ENCODE assay signal across 15 mouse cellular contexts in genomic region chr2:156974967-156975366, GRCm38 (mm10). TPM values are rescaled to one million over a fixed set of nuclear protein-coding genes. Genes with fewer than 3 reads are reported as not detected.
DNase-seq lines count a peak whose midpoint lies in the region; ATAC-seq and TF ChIP-seq lines count a peak whose summit lies in the region.
"Had no signal": no experiment of that assay in that cellular context is flagged by ENCODE, and none has a peak within 500 bp of the region (broad histone marks: within the 10 kb centered on the region; RNA-seq: fewer than 3 reads in every experiment).

No protein-coding gene starts in this region.

- DNase-seq in kidney, postnatal 0 days (ENCODE audit: low spot score) = peak; percentile 60
- no peak for DNase-seq in kidney, adult 9 months
- DNase-seq in CD4-positive, CD25-positive, alpha-beta regulatory T cell, adult 2 months (ENCODE audit: low read depth, low spot score) = peak; percentile 50
- DNase-seq in T-cell, adult 2 months (ENCODE audit: low spot score) = peak; percentile 21
- no peak for DNase-seq in left cerebral cortex, adult 9 months (ENCODE audit: low spot score in 2 of 2)
- DNase-seq: adrenal gland, postnatal 10 days; cerebellum, postnatal 25 days; gastrocnemius, postnatal 10 days; liver, embryonic 13.5 days; right cerebral cortex, postnatal 4 days had no signal

- ATAC-seq in kidney, postnatal 0 days (replicated peaks; ENCODE audit: low FRiP score, low read depth) = no peak
- peak; percentile 64 for ATAC-seq in inflammation-experienced regulatory T-cells, adult 6 months
- ATAC-seq in midbrain, embryonic 15.5 days (replicated peaks) = no peak
- ATAC-seq: forebrain, embryonic 15.5 days had no signal

- H3K9ac ChIP-seq in kidney, postnatal 0 days (ENCODE audit: low read depth, low read length) = no peak overlapping the region
- H3K9ac ChIP-seq in midbrain, embryonic 15.5 days = no peak overlapping the region
- H3K9ac ChIP-seq: forebrain, embryonic 15.5 days; hindbrain, embryonic 14.5 days; kidney, embryonic 15.5 days; liver, embryonic 13.5 days had no signal

- no peak overlapping the region for H3K27ac ChIP-seq in kidney, postnatal 0 days
- no peak overlapping the region for H3K27ac ChIP-seq in midbrain, embryonic 15.5 days
- H3K27ac ChIP-seq: forebrain, embryonic 15.5 days; hindbrain, embryonic 14.5 days; kidney, embryonic 15.5 days; liver, embryonic 13.5 days had no signal

- no peaks in the 10 kb centered on the region for H3K9me3 ChIP-seq in kidney, postnatal 0 days (replicated peaks; ENCODE audit: low read length)
- no peaks in the 10 kb centered on the region for H3K9me3 ChIP-seq in midbrain, embryonic 15.5 days
- H3K9me3 ChIP-seq: forebrain, embryonic 15.5 days; kidney, embryonic 15.5 days; liver, embryonic 13.5 days had no signal

- H3K36me3 ChIP-seq in kidney, postnatal 0 days (ENCODE audit: insufficient read depth, low read length) = no peaks in the 10 kb centered on the region
- H3K36me3 ChIP-seq in midbrain, embryonic 15.5 days (replicated peaks) = no peaks in the 10 kb centered on the region
- H3K36me3 ChIP-seq: forebrain, embryonic 15.5 days; kidney, embryonic 15.5 days had no signal

- H3K27me3 ChIP-seq in kidney, postnatal 0 days (ENCODE audit: insufficient read depth, low read length) = no peaks in the 10 kb centered on the region
- H3K27me3 ChIP-seq in midbrain, embryonic 15.5 days (replicated peaks) = no peaks in the 10 kb centered on the region
- H3K27me3 ChIP-seq: forebrain, embryonic 15.5 days; kidney, embryonic 15.5 days; liver, embryonic 13.5 days had no signal

- H3K4me1 ChIP-seq in kidney, postnatal 0 days (replicated peaks; ENCODE audit: insufficient read depth, low read length) = 0 out of 2 replicates have a peak, but pooled peaks cover 7% of the 10 kb centered on the region
- no peaks in the 10 kb centered on the region for H3K4me1 ChIP-seq in midbrain, embryonic 15.5 days

- TF ChIP-seq CTCF in kidney, postnatal 0 days (IDR thresholded peaks at IDR 0.05; ENCODE audit: low read depth) = no peak

- no peak overlapping the region for H3K4me3 ChIP-seq in kidney, postnatal 0 days (replicated peaks; ENCODE audit: low read depth, low read length)
- H3K4me3 ChIP-seq in midbrain, embryonic 15.5 days = no peak overlapping the region
- H3K4me3 ChIP-seq: forebrain, embryonic 15.5 days; kidney, embryonic 15.5 days; liver, embryonic 13.5 days had no signal

- WGBS in kidney, postnatal 0 days = 25% methylated on average over 2 of the region's 2 CpGs
- 81% methylated on average over 2 of the region's 2 CpGs for WGBS in midbrain, embryonic 15.5 days

- H3K4me2 ChIP-seq in kidney, postnatal 0 days (ENCODE audit: low read length) = no peak overlapping the region
- no peak overlapping the region for H3K4me2 ChIP-seq in midbrain, embryonic 15.5 days
- H3K4me2 ChIP-seq: forebrain, embryonic 15.5 days; hindbrain, embryonic 14.5 days; kidney, embryonic 15.5 days; liver, embryonic 13.5 days had no signal

RNA-seq across cellular contexts. Expression of gene Ndrg3, which starts 16.9 kb away (rescaled TPM):
- polyA plus RNA-seq in kidney, postnatal 0 days (2015; fragmentation: Nextera tagmentation; extraction: Ambion mirVana) = 45.8 and 48.4 TPM in 2 replicates
- 100 to 1,000 TPM in 2 of 3 experiments, 10 to 100 TPM in 1; 72.3 to 142 (median 105) TPM for polyA plus RNA-seq in inflammation-experienced regulatory T-cells, adult 6 months (2017; shearing (Covaris generic))
- 132 and 136 TPM in 2 replicates for polyA plus RNA-seq in midbrain, embryonic 15.5 days (2015; fragmentation: Nextera tagmentation; extraction: Ambion mirVana)

RNA-seq across cellular contexts. Expression of gene Dsn1, which starts 32.0 kb away (rescaled TPM):
- 20.4 and 23.2 TPM in 2 replicates for polyA plus RNA-seq in kidney, postnatal 0 days (2015; fragmentation: Nextera tagmentation; extraction: Ambion mirVana)
- polyA plus RNA-seq in inflammation-experienced regulatory T-cells, adult 6 months (2017; shearing (Covaris generic)) = 10 to 100 TPM; 10.3 to 34.2 (median 11.3) TPM
- polyA plus RNA-seq in midbrain, embryonic 15.5 days (2015; fragmentation: Nextera tagmentation; extraction: Ambion mirVana) = 8.9 and 9.6 TPM in 2 replicates

Comparison
In these comparisons a context has a peak if more than half of its experiments do, and no peak if none do; other contexts are left out.
1. DNase-seq: peak in kidney, postnatal 0 days (single experiment), CD4-positive, CD25-positive, alpha-beta regulatory T cell, adult 2 months (single experiment) and T-cell, adult 2 months (single experiment); none in kidney, adult 9 months (single experiment) and left cerebral cortex, adult 9 months (0 of 2).